Mouse (Mus musculus) adrenal gland, postnatal 4 days (tissue): Measurements from ENCODE around the gene Dhrs4. TPM values are rescaled to one million over a fixed set of nuclear protein-coding genes. Genes with fewer than 3 reads are reported as not detected.
A peak's percentile ranks its signal among the peaks of the same experiment; 100 is the strongest.

Experiments
- DNase-seq, 2 experiments: peaks; one replicate each; pipeline ENCODE4 v3.0.0; 2021 to 2022; ENCODE audit warnings: low spot score in 2 of 2, mixed read lengths in 2 of 2
- long read RNA-seq, 2 experiments: library from polyadenylated mRNA; stranded (forward); transcript quantifications; one replicate each; pipeline ENCODE4 v2.0.0; 2021
- total RNA-seq, 2 experiments: library from RNA; stranded (reverse); gene quantifications; 2 replicates each; pipeline ENCODE4 v1.2.3; 2021

The Dhrs4 gene
- total RNA-seq = 10 to 100 TPM; 82.9 to 85.8 TPM
- long read RNA-seq, experiment 1, transcript Dhrs4-201 (8 exons, 1,392 nt) = major isoform, 24 of 31 reads
- long read RNA-seq, experiment 1, partial matches to known transcripts = 3 of 31 reads
- long read RNA-seq, experiment 1, other reads (novel, unspliced or antisense) = 4 of 31 reads
- long read RNA-seq, experiment 2, transcript Dhrs4-201 (8 exons, 1,392 nt) = major isoform, 43 of 64 reads
- long read RNA-seq, experiment 2, partial matches to known transcripts = 8 of 64 reads
- long read RNA-seq, experiment 2, other reads (novel, unspliced or antisense) = 13 of 64 reads

DNA sequence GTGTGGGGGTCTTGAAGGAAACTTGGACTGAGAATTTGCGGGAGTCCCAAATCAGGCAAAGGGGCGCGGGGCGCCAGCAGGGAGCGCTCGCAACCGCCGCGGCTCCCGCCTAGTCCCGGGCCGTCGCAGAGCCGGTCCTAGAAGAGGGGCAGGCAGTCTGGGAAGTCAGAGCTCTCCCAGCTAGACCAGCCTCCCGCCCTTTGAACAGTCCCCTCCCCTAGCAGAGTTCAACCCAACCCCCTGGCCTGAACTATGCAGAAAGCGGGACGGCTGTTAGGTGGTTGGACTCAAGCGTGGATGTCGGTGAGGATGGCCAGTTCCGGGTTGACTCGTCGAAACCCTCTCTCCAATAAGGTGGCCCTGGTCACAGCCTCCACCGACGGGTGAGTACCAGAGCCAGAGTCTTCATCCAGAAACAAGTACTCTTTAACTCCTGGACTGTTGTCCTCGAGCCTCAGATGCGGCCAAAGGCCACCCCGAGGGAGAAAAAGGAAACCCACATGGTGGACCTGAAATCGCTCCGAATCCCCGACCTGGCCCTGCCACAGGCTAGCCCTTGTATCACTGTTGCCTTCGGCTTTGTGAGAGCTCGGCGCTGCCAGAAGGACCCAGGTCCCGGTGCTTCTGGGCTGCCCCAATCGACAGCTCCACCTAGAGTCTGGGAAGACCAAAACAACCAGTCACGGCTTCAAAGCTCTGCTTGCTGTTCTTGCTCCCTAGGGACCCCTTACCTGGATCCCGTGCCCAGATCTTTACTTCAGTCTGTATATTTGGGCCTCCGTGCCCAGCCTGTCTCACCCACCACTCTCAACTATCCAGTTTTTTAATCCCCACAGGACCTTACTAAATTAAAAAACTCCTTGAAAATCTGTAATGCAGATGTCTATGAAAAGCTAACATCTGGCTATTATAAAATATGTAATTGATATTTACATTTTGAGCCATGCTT, at the start of gene Dhrs4:
Gene Dhrs4, plus strand, starts transcription at position 108 of the 949 bp plus-strand sequence.
- peak; percentile 53 to 67 for DNase-seq

DNA sequence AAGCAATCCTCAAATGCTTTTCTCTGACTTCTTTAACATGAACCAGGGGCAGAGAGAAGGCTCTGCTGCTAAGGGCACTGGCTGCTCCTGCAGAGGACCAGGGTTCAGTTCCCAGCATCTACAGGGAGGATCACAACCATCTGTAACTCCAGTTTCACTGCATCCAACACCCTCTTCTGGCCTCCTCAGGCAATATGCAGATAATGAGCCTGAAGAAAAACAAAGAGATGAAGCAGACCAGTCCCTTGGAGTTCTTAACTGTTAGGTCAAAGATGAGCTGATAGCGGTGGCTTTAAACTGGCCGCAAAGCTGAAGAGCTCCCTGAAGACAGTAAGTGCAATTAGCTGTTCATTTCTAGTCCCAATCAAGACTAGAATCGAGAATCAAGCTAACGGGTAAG, 48.3 kb upstream of the Dhrs4 start:
- DNase-seq = no peak

DNA sequence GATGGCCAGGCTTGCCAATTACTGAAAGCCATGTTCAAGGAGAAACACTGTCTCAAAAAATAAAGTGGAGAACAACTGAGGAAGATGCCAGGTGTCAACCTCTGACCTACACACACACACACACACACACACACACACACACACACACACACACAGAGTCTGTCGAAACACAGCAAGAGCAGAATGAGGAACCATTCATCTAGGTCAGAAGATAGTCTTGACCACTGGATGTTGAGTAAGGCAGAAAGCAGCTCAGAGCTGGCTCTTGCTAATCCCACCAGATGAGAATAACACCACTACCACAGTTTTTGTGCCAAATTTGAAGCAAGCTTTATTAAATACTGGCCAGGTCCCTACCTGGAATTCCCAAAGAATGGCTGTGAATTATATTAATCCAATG, 45.5 kb upstream of the Dhrs4 start:
- no peak for DNase-seq

DNA sequence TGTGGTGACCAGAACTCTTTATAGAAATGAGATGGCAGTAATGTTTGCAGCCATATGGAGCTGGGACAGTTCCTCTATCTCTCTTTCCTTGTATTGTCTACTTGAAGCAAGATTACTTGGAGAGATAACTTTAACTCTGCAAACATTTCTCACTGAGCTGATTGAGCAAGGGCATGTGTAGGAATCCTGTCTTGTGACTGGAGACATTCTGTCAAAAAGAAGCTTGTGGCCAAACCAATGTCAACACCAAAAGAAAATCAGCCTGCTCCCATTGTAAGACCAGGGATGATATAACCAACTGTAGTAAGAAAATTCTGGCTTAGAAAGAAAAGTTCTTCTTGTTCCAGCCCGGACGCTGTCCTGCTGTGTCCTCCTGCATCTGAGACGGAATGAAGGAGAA, 43.7 kb upstream of the Dhrs4 start:
- DNase-seq = no peak

DNA sequence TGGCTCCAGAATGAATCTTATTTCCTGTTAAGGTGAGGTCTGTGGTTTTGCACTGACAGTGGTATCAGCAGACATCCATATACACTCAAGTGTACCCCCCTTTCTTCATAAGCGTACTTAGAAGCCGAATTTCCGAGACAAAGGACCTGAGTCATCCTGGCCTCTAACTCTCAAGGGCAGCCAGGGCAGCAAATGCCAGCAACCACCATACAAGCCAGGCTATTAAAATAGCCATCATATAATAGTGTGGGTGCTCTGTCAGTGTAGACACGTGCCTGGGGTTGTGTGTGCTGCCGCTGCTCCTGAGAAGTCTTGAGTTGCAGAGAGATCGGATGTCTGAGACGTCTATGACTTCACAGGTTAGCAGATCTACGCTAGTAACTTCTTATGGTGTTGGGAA, 41.4 kb upstream of the Dhrs4 start:
- DNase-seq = no peak

DNA sequence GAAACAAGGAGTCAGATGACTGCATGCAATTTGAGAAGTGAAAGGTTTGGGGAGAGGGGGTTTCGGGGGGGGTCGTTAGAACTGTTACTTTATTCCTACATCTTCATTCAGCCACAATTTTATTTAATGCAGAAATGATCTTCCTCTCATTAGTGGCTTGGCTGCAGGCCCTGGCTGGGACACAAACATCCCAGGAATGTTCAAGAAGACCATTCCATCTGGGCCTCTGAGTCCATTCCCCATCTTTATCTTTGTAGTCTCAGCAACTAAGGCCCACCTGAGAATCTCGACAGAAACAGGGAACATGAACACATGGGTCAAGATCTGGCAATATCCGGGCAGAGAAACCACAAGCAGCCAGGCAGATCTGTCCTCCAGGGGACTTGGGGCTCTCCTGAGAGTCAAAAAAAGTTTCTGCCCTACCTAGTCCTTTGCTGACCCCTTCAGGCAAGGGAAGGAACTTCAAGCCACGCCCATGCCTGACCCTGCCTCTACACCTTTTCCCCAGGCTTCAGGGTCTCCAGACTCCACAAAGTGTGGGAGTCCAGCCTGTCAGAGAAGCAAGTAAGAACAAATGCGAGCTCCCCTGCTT, 40.3 kb upstream of the Dhrs4 start:
- DNase-seq = peak in 1 of 2 experiments; percentile 39

DNA sequence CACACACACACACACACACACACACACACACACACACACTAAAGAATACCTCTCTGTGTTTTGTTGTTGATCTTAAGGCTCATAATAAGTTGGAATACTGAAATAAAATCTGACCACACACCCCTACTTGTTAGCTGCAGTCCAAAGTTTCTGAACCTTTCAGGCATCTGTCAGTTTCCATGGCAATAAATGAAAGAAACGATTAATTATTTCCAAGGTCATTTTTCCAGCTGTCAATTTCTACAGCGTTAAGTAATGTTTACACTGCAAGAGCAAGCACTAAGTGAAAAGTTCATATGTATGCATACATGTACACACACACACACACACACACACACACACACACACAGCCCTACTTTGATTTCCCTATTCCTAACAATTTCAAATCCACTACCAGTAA, 20.9 kb upstream of the Dhrs4 start:
- DNase-seq = no peak

DNA sequence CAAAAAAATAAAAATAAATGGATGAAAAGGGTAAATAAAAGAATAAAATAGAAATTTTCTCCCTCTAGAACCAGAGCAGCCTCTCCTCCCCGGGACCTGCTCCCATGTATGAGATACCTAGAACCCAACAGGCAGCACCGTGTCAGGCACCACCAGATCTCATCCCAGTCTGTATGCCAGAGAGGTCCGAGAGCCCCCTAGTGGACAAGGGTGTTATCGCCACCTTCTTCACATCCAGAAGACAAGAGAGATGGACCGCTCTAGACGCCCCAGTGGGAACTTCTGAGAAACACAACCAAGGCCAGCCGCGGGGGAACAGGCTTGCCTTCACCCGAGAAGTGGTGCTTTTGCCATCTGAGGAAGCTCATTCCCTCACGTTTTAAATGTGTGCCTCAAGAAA, 20.3 kb upstream of the Dhrs4 start:
- peak in 1 of 2 experiments; percentile 24 for DNase-seq

DNA sequence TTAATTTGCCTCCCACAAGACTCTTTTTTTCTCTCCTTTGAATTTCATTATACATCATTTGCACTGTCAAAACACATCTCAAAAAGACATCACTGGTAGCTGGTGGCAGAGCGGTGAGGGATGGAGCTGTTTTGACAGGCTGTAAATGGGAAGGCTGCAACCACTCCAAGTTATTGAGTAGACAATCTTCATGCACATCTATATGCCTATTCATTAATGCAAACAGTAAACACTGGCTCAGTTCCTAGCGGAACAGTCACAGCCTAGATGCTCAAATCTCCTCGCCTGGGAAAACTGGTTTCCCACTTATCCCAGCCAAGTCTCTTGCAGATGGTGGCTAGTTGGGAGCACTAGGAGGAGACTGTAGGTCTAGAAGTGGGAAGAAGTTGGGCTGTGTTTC, 19.8 kb upstream of the Dhrs4 start:
- DNase-seq = no peak

DNA sequence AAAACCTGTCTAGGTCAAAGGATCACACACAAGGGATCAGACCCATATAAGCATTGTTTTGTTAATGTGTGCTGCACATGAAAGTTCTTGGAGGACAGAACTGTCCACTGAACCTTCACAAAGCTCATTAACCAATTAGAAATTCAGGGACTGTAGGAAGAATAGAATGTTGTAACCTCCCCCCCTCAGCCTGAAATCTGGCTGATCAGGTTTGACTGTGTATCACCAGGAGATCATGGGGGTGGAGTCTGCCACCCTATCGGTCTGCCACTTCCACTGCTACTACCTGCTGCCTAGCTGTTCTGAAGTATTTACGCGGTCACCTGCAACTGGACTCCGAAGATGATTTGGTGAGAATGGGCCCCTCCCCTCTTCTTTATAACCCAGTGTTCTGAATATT, 18.8 kb upstream of the Dhrs4 start:
- DNase-seq = no peak

DNA sequence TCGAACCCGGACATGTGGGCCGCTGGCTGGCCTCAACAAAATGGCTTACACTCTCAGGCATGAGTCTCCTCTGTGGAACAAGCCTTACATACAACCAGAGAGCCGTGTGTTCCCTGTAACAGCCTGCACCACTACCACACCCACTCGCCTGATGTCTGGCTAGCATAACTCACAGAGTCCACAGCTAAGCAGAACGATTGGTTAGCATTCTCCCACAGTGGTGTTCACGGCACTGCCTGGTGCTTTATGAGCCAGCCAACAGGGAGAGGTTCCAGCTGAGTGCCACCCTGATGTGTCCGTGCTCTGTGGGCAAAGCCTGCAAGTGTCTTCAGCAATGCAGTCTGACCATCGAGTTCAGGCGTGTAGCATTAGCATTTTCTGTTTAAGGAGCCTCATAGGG, 18.3 kb upstream of the Dhrs4 start:
- no peak for DNase-seq

DNA sequence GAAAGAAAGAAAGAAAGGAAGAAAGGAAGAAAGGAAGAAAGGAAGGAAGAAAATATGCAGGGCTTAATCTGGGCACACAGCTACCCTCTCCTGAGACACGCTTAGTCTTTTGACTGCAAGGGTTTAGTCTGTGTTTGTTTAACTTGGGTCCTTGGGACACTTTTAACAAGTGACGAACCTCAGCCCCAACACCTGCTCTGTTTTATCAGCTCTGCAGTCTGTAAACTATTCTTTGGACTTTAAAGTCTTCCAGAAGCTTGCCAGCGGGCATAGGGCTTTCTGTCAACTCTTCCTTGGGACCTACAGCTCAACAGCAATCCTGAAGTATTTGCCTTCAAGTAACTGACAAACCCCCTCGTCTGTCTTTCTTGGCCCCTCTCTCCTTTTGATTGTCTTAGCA, 16.8 kb upstream of the Dhrs4 start:
- DNase-seq = no peak

DNA sequence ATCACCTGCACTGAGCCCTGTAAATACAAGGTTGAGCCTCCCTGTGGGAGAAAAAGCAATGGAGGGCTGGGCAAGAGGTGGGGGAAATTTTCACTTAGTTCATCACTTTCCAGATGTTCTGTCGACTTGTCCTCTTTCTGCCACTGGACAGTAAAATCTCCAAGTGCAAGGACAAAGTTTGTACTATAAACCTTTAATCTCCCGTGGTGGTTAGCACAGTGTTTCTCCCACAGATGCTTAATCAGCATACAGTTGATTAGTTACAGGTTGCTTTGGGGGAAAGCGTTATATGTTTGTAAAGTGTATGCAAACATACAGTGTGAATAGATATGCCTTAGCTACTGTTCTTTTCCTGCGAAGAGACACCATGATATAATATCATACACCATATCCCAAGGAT, 12.1 kb upstream of the Dhrs4 start:
- no peak for DNase-seq

DNA sequence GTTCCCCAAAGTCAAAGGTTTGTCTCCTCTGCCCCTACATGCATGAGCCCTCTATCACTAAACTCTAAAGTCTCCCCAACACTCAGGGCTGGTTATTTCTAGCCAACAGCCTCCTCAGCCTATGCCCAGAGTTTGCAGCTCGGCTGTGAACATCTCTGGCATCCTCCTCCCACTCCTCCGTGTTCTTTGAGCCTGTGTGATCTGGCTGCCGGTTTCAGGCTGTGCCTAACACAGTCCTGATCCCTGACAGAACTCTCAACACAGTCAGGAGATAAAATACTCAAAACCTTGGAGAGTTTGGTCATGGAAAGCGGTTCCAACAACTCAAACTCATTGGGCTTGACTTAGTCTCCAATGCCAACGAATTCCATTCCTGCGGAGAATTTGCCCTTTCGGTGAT, 11.4 kb upstream of the Dhrs4 start:
- no peak for DNase-seq

DNA sequence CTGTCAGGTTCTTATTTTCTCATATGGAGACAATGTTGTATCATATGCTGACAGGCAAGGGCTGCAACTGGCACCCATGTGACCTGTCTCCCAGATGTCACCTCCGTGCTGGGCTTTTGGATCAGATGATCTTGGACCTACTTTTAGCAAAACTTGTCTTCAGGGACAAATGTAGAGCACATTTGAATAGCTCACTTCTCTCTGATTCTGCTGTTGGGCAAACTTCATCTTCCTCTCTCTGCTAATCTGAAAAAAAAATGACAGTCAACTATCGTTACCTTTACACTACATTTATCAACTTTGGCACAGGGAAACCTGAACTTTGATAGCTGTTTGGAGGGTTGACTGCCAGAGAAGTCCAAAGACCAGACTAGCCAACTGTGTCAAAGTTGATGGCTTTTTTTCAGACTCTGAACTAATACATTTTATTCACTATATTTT, 10.2 kb upstream of the Dhrs4 start:
- DNase-seq = no peak

DNA sequence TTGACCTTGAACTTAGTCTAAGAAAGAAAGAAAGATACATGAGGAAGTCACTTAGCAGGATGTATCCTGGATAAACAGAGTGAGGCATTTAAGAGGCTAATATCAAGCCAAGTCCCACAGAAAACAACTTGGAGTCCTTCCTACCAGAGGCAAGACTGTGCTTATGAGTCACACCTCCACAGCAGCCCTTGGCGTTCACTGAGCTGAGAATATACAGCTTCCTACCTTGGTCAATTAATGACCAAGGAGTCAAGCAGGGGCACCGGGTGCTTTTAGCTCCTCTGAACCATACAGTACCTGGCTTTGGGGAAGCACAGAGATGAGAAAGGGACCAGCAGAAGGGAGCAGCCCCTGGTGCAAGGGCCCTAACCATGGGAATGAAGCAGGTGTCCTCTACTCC, 9.5 kb upstream of the Dhrs4 start:
- DNase-seq = no peak

DNA sequence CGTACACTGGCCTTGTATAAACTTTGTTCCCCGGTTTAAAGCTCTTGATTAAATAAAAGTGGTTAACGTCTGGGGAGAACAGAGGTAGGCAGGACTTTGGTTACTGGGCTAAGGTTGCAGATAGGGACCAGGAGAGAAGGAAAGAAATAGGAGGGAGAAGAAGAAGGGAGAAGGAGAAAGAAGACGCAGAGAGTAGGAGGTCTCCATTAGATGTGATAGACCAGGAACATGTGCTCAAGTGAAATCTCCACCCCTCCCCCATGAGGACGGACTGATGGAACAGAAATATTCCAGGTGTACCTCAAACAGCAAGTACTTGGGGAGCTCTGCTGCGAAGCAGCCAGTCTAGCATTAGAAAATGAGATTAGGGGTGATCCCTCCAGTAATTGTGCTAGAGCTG, 8.7 kb upstream of the Dhrs4 start:
- DNase-seq = no peak

DNA sequence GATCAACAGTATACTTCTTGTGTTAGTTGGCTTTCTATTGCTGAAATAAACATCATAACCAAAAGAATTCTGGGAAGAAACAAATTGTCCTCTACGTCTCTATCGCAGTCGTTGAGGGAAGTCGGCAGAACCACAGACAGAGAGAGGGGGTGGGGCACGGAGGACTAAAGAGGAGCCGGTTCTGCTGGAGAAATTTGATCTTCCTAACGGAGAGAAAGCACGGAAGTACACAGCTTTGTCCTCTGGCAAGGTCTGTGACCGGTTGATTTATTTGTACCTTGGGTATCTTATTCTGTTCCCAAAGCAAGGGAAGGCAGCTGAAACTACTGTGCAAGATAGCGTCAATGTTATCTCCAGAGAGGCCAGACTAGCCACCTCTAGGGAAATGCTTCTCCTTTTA, 7.8 kb upstream of the Dhrs4 start:
- DNase-seq = no peak

DNA sequence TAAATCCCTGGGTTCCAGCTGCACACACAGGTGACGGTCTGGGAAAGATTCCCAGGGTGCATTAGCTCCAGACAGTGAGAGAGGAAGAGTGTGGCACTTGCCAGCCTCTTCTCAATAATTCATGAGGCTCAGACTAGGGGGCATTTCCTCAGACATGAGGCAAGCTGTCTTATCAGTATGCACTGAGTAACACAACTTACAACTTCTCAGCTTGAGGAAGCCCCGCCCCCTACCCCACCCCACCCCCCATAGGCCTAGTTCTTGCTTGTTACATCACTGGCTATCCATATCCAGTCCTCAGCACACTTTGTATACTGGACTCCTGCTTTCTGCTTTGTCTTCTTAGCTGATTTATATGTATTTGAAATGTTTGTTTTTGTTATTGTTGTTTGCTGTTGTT, 2.9 kb upstream of the Dhrs4 start:
- DNase-seq = no peak

DNA sequence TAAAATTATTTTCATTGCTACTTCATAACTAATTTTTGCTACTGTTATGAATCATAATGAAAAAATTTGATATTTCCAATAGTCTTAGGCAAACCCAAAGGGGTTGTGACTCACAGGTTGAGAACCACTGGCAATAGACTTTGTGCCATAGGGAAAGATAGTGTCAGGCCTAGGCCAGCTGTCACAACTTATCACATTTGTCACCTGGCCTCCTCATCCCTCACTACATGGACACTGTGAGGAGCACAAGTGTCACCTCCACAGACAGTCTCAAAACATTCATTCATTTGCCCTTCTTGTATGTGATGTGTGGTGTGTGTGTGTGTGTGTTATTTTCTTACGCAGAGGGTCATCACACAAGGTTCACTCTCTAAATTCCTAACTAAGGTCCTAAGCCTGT, 1.1 kb upstream of the Dhrs4 start:
- DNase-seq = no peak

DNA sequence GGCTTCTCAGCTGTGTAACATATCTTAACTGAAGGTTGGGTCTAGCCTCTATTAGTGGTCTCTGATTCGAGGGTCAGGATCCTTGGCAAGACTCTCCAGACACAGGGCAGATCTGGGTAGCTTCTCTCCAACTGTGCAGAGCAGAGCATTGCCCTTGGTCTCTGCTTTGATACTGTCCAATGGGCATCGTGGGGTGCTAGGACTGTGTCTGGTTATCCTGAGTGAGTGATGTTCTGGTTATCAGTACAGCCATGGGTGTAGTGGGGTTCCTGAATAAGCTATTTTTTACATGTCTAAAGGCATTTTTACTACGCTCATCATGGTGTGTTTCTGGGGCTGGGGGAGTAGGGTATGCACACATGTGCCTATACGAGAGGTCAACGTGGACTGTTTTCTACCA, 729 bp upstream of the Dhrs4 start:
- no peak for DNase-seq

DNA sequence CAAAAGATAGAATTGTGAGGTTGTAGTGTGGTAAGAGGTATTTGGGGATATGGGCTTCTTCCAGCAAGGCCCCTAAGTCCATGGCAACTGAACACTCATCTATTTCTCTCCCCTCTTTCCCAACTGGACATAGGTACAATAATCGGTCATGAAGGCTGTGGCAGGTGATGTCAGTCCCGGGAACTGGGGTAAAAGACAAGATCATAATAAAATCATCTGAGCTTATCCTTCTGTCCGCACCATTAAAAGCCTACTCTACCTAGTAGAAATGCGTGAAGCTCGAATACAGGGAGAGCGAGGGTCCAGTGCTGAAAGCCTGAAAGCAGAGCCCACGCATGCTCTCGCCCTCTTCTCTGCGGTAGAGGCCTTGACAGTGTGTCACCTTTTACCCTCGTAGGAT, 1.1 kb downstream of the Dhrs4 start:
- DNase-seq = no peak
